Mouse (Mus musculus): Measurements from ENCODE around the gene Tab3. TPM values are rescaled to one million over a fixed set of nuclear protein-coding genes. Genes with fewer than 3 reads are reported as not detected.

The Tab3 gene
- polyA plus RNA-seq (2012; rRNA removed), result 3.2 and 5.7 TPM in 2 replicates

DNA sequence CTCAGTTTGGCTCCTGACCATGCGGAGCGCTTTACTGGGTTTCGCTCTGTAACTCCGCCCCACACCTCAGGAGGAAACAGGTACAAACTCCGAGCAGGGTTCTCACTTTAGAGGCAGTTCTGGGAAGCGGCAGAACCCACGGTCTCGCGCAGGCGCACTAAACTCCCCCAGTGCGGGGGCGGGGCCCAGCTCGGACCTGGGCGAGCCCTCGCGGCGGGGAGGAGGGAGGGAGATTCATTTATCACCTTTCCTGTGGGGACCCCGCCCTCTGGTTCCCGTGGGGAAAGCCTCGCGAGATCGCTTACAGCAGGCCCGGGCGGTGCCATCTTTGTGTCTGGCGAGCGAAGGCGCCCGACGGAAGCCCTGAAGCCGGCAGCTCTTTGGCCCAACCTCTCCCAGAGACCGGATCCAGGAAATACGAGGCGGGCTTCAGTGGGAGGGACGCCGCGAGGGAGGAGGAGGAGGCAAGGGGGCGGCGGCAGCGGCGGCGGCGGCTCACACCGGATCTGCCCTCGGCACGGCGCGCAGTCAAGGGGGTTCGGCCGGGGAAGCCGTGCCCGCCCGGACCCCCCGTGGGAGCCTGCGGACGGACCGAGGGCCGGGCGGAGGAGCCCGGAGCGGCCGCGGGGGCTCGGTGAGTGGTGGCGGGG lies at the start of gene Tab3:
Gene Tab3 (plus strand): TSS at position 491 of the 650 bp plus-strand sequence.

Other genes with a start within 250 kb of the Tab3 start
- 2.4 and 3.9 TPM in 2 replicates for gene Gk, start 202.8 kb downstream of the Tab3 start, polyA plus RNA-seq (2012; rRNA removed)

Data from colon, adult 2 months (tissue).